17 mouse cellular contexts compared by ENCODE assay signal in genomic region chr11:79714082-79714742, GRCm38 (mm10).
DNase-seq lines count a peak whose midpoint lies in the region; ATAC-seq and TF ChIP-seq lines count a peak whose summit lies in the region.
"Had no signal": no experiment of that assay in that cellular context is flagged by ENCODE, and none has a peak within 500 bp of the region (broad histone marks: within the 10 kb centered on the region; RNA-seq: fewer than 3 reads in every experiment).

No protein-coding gene starts in this region.

- TF ChIP-seq POLR2A in thymus, adult 2 months (IDR thresholded peaks at IDR 0.05; ENCODE audit: control insufficient read depth, extremely low read depth, insufficient read depth, low read length, poor library complexity): no peak

- H3K9ac ChIP-seq in liver, postnatal 0 days (replicated peaks): no peak overlapping the region
- H3K9ac ChIP-seq: heart, embryonic 15.5 days; hindbrain, embryonic 13.5 days; limb, embryonic 13.5 days had no signal

- H3K79me3 ChIP-seq in C2C12 (ENCODE audit: low read depth): peaks cover 80% of the 10 kb centered on the region

- no peaks in the 10 kb centered on the region for H3K27me3 ChIP-seq in C2C12 (ENCODE audit: control insufficient read depth, insufficient read depth, insufficient read length)
- peaks cover 22% of the 10 kb centered on the region for H3K27me3 ChIP-seq in liver, postnatal 0 days (ENCODE audit: insufficient read depth, low read length)
- H3K27me3 ChIP-seq in thymus, adult 2 months (ENCODE audit: control insufficient read depth, insufficient read depth, low read length): peaks cover 5% of the 10 kb centered on the region; the same call in 1 of the 2 replicates

- H3K27ac ChIP-seq in liver, postnatal 0 days (ENCODE audit: low read depth): no peak overlapping the region
- no peak overlapping the region for H3K27ac ChIP-seq in thymus, adult 2 months (ENCODE audit: control insufficient read depth, insufficient read depth, low read length)
- H3K27ac ChIP-seq: heart, embryonic 15.5 days; hindbrain, embryonic 13.5 days; left cerebral cortex, adult 2 months; limb, embryonic 13.5 days had no signal

- peaks cover 49% of the 10 kb centered on the region for H3K36me3 ChIP-seq in C2C12 (ENCODE audit: control insufficient read depth, insufficient read depth)
- H3K36me3 ChIP-seq in liver, postnatal 0 days (replicated peaks; ENCODE audit: insufficient read depth, low read length): no peaks in the 10 kb centered on the region
- H3K36me3 ChIP-seq in thymus, adult 2 months (ENCODE audit: control insufficient read depth, insufficient read depth, low read length): no peaks in the 10 kb centered on the region
- H3K36me3 ChIP-seq: heart, embryonic 15.5 days; hindbrain, embryonic 13.5 days; limb, embryonic 13.5 days had no signal

- no peaks in the 10 kb centered on the region for H3K9me3 ChIP-seq in liver, postnatal 0 days (ENCODE audit: low read length)
- H3K9me3 ChIP-seq: heart, embryonic 15.5 days; hindbrain, embryonic 13.5 days; limb, embryonic 13.5 days had no signal

- H3K79me2 ChIP-seq in C2C12 (ENCODE audit: control insufficient read depth, insufficient read depth): peaks cover 86% of the 10 kb centered on the region

- TF ChIP-seq CTCF in C2C12 (IDR thresholded peaks at IDR 0.05; ENCODE audit: control insufficient read depth, insufficient read depth, insufficient read length): no peak
- no peak for TF ChIP-seq CTCF in liver, postnatal 0 days (IDR thresholded peaks at IDR 0.05; ENCODE audit: low read depth)
- TF ChIP-seq CTCF in thymus, adult 2 months (IDR thresholded peaks at IDR 0.05; ENCODE audit: borderline replicate concordance, control insufficient read depth, extremely low read depth, insufficient read depth, low read length, poor library complexity): no peak

- peak; percentile 51 for DNase-seq in adrenal gland, adult 2 months
- no peak for DNase-seq in adrenal gland, adult 8-10 months
- DNase-seq in kidney, adult 9 months: peak; percentile 60
- DNase-seq in liver, postnatal 0 days: no peak
- no peak for DNase-seq in cerebellum, postnatal 25 days
- DNase-seq in ovary, postnatal 36 days (ENCODE audit: low spot score): no peak
- DNase-seq in thymus, adult 2 months: no peak
- DNase-seq: adrenal gland, postnatal 25 days; cerebellum, adult 11 months; gastrocnemius, postnatal 14 days; right cerebral cortex, postnatal 25 days had no signal

- 63% methylated on average over 13 of the region's 13 CpGs for WGBS in liver, postnatal 0 days (ENCODE audit: insufficient replicate concordance)
- WGBS in thymus, adult 2 months: 91% methylated on average over 13 of the region's 13 CpGs

- ATAC-seq in liver, postnatal 0 days: no peak
- ATAC-seq: forebrain, embryonic 14.5 days had no signal

- peaks cover 31% of the 10 kb centered on the region for H3K4me1 ChIP-seq in liver, postnatal 0 days (ENCODE audit: insufficient read depth)
- peaks cover 10% of the 10 kb centered on the region for H3K4me1 ChIP-seq in thymus, adult 2 months (replicated peaks; ENCODE audit: control insufficient read depth, insufficient read depth, low read length)

- H3K4me2 ChIP-seq in liver, postnatal 0 days (ENCODE audit: low read depth, low read length): peak overlapping the region; percentile 23; the same call in 1 of the 2 replicates
- H3K4me2 ChIP-seq: heart, embryonic 15.5 days had no signal

- TF ChIP-seq EP300 in liver, postnatal 0 days (IDR thresholded peaks at IDR 0.05; ENCODE audit: low read depth): no peak

- peak overlapping the region; percentile 36 for H3ac ChIP-seq in C2C12 (ENCODE audit: control insufficient read depth, insufficient read length, low read depth)

- H3K4me3 ChIP-seq in C2C12 (ENCODE audit: insufficient read depth, poor library complexity, severe bottlenecking): peak overlapping the region; percentile 97
- no peak overlapping the region for H3K4me3 ChIP-seq in liver, postnatal 0 days (ENCODE audit: low read depth, low read length)
- no peak overlapping the region for H3K4me3 ChIP-seq in thymus, adult 2 months (ENCODE audit: control insufficient read depth, insufficient read depth, low read length)
- H3K4me3 ChIP-seq: heart, embryonic 15.5 days; hindbrain, embryonic 13.5 days; left cerebral cortex, adult 2 months; limb, embryonic 13.5 days had no signal

TF ChIP-seq in C2C12, 6 proteins besides CTCF, POLR2A, EP300 and RAD21:
- TF ChIP-seq MYOD1 (IDR thresholded peaks at IDR 0.05; ENCODE audit: control insufficient read depth, insufficient read length, low read depth): no peak
- peak; percentile 28 for TF ChIP-seq USF1 (IDR thresholded peaks at IDR 0.05; ENCODE audit: low read depth)
- TF ChIP-seq MAX (IDR thresholded peaks at IDR 0.05): peak; percentile 64

Comparison
In these comparisons a context has a peak if more than half of its experiments do, and no peak if none do; other contexts are left out.
1. DNase-seq: peak in adrenal gland, adult 2 months (single experiment) and kidney, adult 9 months (single experiment); none in adrenal gland, adult 8-10 months (single experiment), liver, postnatal 0 days (single experiment), cerebellum, postnatal 25 days (0 of 2), ovary, postnatal 36 days (single experiment) and thymus, adult 2 months (single experiment).